Mouse (Mus musculus) liver, embryonic 14.5 days (tissue): ENCODE measurements around the gene Hint1.

Source experiments
- CTCF ChIP-seq: IDR thresholded peaks from 2 replicates; pipeline ENCODE4 v1.5.1; 2016; ENCODE audit warnings: antibody characterized with exemption, low read depth, control low read depth
- EP300 ChIP-seq: IDR thresholded peaks from 2 replicates; pipeline ENCODE4 v1.6.1; 2016; ENCODE audit warnings: antibody characterized with exemption, low read depth

- TF ChIP-seq CTCF (no peak), EP300 (no peak)
Measured at GRCm38 (mm10) chr11:54911201-54911600, 45.0 kb downstream of the Hint1 start.
